14 mouse cellular contexts compared by ENCODE assay signal in the genomic region with DNA sequence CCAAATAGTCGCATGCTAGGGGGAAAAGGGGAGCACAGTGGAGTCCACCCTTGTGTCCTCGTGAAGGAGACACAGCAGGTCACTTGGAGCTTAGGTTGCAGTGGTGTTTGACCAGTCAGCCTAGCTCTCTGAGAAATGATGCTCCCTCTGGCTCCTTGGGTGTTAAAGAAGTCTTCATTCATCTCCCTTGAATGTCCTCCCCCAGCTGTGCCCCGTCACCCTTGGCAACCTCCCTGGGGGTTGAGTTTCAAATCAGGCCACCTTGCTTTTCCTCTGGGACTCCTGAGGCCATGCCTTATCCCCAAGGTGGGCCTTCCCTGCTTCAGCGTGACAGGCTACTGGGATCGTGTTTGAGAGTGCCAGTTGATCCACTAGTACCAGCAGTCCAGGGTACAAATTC.
"Had no signal": no experiment of that assay in that cellular context is flagged by ENCODE, and none has a peak within 500 bp of the region (broad histone marks: within the 10 kb centered on the region; RNA-seq: fewer than 3 reads in every experiment).

No protein-coding gene starts in this region.

- H3K9ac ChIP-seq: liver, embryonic 13.5 days; liver, postnatal 0 days; lung, embryonic 15.5 days; midbrain, embryonic 12.5 days; neural tube, embryonic 15.5 days had no signal

- ATAC-seq: liver, postnatal 0 days had no signal

- H3K4me3 ChIP-seq: left cerebral cortex, adult 2 months; limb, embryonic 10.5 days; liver, embryonic 13.5 days; lung, embryonic 15.5 days; megakaryocyte, embryonic 14.5 days; midbrain, embryonic 12.5 days; neural tube, embryonic 15.5 days had no signal

- H3K4me2 ChIP-seq: liver, embryonic 13.5 days; lung, embryonic 15.5 days; midbrain, embryonic 12.5 days; neural tube, embryonic 15.5 days had no signal

- H3K4me1 ChIP-seq: limb, embryonic 10.5 days; lung, embryonic 15.5 days; midbrain, embryonic 12.5 days; neural tube, embryonic 15.5 days had no signal

- DNase-seq: kidney, adult 8-10 months; liver, embryonic 13.5 days; liver, postnatal 0 days; lung, postnatal 14 days; spleen, adult 18-20 months; thymus, adult 18-20 months; thymus, postnatal 14 days had no signal

- H3K9me3 ChIP-seq: limb, embryonic 10.5 days; liver, embryonic 13.5 days; lung, embryonic 15.5 days; midbrain, embryonic 12.5 days; neural tube, embryonic 15.5 days had no signal

- H3K27me3 ChIP-seq: liver, embryonic 13.5 days; lung, embryonic 15.5 days; megakaryocyte, embryonic 14.5 days; midbrain, embryonic 12.5 days; neural tube, embryonic 15.5 days had no signal

- H3K27ac ChIP-seq: left cerebral cortex, adult 2 months; limb, embryonic 10.5 days; liver, embryonic 13.5 days; lung, embryonic 15.5 days; macrophage; midbrain, embryonic 12.5 days; neural tube, embryonic 15.5 days had no signal

- H3K36me3 ChIP-seq: limb, embryonic 10.5 days; liver, embryonic 13.5 days; lung, embryonic 15.5 days; midbrain, embryonic 12.5 days; neural tube, embryonic 15.5 days had no signal
